Comparison of ENCODE assay signal across 22 mouse cellular contexts in the genomic region with DNA sequence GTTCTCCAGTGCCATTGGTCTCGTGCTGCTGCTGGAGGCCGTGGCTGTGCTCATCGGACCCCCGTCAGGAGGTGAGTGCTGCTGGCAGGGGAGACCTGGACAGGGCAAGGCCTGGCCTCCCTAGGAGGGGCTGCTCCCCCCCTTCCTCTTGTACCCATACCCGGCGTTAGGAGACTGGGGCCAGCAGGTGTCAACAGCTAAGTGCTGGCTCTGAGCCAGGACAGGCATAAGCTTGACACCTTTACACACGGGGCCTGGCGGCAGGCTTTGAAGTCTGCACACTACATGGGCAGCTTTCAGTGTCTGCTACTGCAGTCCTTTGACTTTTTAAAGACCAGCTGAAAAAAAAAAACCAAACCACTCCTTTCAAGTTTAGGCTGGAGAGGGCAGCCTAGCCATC. TPM values are rescaled to one million over a fixed set of nuclear protein-coding genes. Genes with fewer than 3 reads are reported as not detected.
A peak's percentile ranks its signal among the peaks of the same experiment; 100 is the strongest.
DNase-seq lines count a peak whose midpoint lies in the region; ATAC-seq lines count a peak whose summit lies in the region.
"Had no signal": no experiment of that assay in that cellular context is flagged by ENCODE, and none has a peak within 500 bp of the region (broad histone marks: within the 10 kb centered on the region; RNA-seq: fewer than 3 reads in every experiment).

No protein-coding gene starts in this region.

- intact Hi-C loops in heart, postnatal 25 days (cut with DNase I), result no loop called here

- WGBS in embryonic facial prominence, embryonic 13.5 days, result 80% methylated on average over 8 of the region's 8 CpGs
- 86% methylated on average over 8 of the region's 8 CpGs for WGBS in embryonic facial prominence, embryonic 10.5 days
- 43% methylated on average over 8 of the region's 8 CpGs for WGBS in heart, embryonic 15.5 days
- WGBS in limb, embryonic 13.5 days, result 54% methylated on average over 8 of the region's 8 CpGs
- 77% methylated on average over 8 of the region's 8 CpGs for whole genome bisulfite sequencing in limb, embryonic 10.5 days
- 71% methylated on average over 8 of the region's 8 CpGs for WGBS in embryonic facial prominence, embryonic 15.5 days

- no peaks in the 10 kb centered on the region for H3K9me3 ChIP-seq in embryonic facial prominence, embryonic 13.5 days
- H3K9me3 ChIP-seq in embryonic facial prominence, embryonic 10.5 days, result no peaks in the 10 kb centered on the region
- no peaks in the 10 kb centered on the region for H3K9me3 ChIP-seq in heart, embryonic 15.5 days (replicated peaks)
- H3K9me3 ChIP-seq in limb, embryonic 13.5 days, result no peaks in the 10 kb centered on the region
- H3K9me3 ChIP-seq in limb, embryonic 10.5 days (replicated peaks), result no peaks in the 10 kb centered on the region
- no peaks in the 10 kb centered on the region for H3K9me3 ChIP-seq in embryonic facial prominence, embryonic 15.5 days (replicated peaks)
- H3K9me3 ChIP-seq: forebrain, embryonic 10.5 days; G1E; heart, embryonic 10.5 days; liver, embryonic 15.5 days; midbrain, embryonic 10.5 days; neural tube, embryonic 15.5 days had no signal

- H3K27ac ChIP-seq in embryonic facial prominence, embryonic 13.5 days, result no peak overlapping the region
- no peak overlapping the region for H3K27ac ChIP-seq in embryonic facial prominence, embryonic 10.5 days (replicated peaks)
- H3K27ac ChIP-seq in heart, embryonic 15.5 days, result peak overlapping the region; percentile 51
- 0 out of 2 replicates have a peak overlapping the region, but pooled peaks have one; percentile 18 for H3K27ac ChIP-seq in limb, embryonic 13.5 days
- H3K27ac ChIP-seq in limb, embryonic 10.5 days, result no peak overlapping the region
- peak overlapping the region; percentile 14; the same call in 1 of the 2 replicates for H3K27ac ChIP-seq in embryonic facial prominence, embryonic 15.5 days (replicated peaks)
- H3K27ac ChIP-seq: forebrain, embryonic 10.5 days; midbrain, embryonic 10.5 days; neural tube, embryonic 15.5 days had no signal

- H3K4me1 ChIP-seq in embryonic facial prominence, embryonic 13.5 days, result peaks cover 16% of the 10 kb centered on the region
- H3K4me1 ChIP-seq in embryonic facial prominence, embryonic 10.5 days, result peaks cover 29% of the 10 kb centered on the region
- peaks cover 66% of the 10 kb centered on the region for H3K4me1 ChIP-seq in heart, embryonic 15.5 days (replicated peaks)
- H3K4me1 ChIP-seq in limb, embryonic 13.5 days, result peaks cover 21% of the 10 kb centered on the region
- peaks cover 20% of the 10 kb centered on the region for H3K4me1 ChIP-seq in limb, embryonic 10.5 days
- H3K4me1 ChIP-seq in embryonic facial prominence, embryonic 15.5 days, result peaks cover 17% of the 10 kb centered on the region

- H3K9ac ChIP-seq in embryonic facial prominence, embryonic 13.5 days, result 0 out of 2 replicates have a peak overlapping the region, but pooled peaks have one; percentile 6
- H3K9ac ChIP-seq in heart, embryonic 15.5 days, result no peak overlapping the region
- no peak overlapping the region for H3K9ac ChIP-seq in limb, embryonic 13.5 days
- H3K9ac ChIP-seq in embryonic facial prominence, embryonic 15.5 days, result no peak overlapping the region
- H3K9ac ChIP-seq: liver, embryonic 15.5 days; neural tube, embryonic 15.5 days had no signal

- H3K4me2 ChIP-seq in embryonic facial prominence, embryonic 13.5 days, result no peak overlapping the region
- no peak overlapping the region for H3K4me2 ChIP-seq in heart, embryonic 15.5 days
- no peak overlapping the region for H3K4me2 ChIP-seq in limb, embryonic 13.5 days (replicated peaks)
- H3K4me2 ChIP-seq in embryonic facial prominence, embryonic 15.5 days (replicated peaks), result no peak overlapping the region
- H3K4me2 ChIP-seq: liver, embryonic 15.5 days; neural tube, embryonic 15.5 days had no signal

- no peak for ATAC-seq in embryonic facial prominence, embryonic 13.5 days (ENCODE audit: insufficient number of reproducible peaks, insufficient read depth, low FRiP score, low TSS enrichment, low read depth)
- no peak for ATAC-seq in heart, embryonic 15.5 days (replicated peaks; ENCODE audit: insufficient number of reproducible peaks, insufficient read depth, low FRiP score, low read depth)
- ATAC-seq in limb, embryonic 13.5 days (ENCODE audit: low FRiP score, low read depth), result no peak
- ATAC-seq in embryonic facial prominence, embryonic 15.5 days (ENCODE audit: insufficient number of reproducible peaks, low FRiP score, low TSS enrichment, low read depth), result no peak
- ATAC-seq: forebrain, embryonic 16.5 days; inflammation-experienced regulatory T-cells, adult 6 months had no signal

- no peak overlapping the region for H3K4me3 ChIP-seq in embryonic facial prominence, embryonic 13.5 days
- H3K4me3 ChIP-seq in embryonic facial prominence, embryonic 10.5 days, result no peak overlapping the region
- H3K4me3 ChIP-seq in heart, embryonic 15.5 days, result no peak overlapping the region
- no peak overlapping the region for H3K4me3 ChIP-seq in limb, embryonic 13.5 days
- no peak overlapping the region for H3K4me3 ChIP-seq in limb, embryonic 10.5 days
- H3K4me3 ChIP-seq in embryonic facial prominence, embryonic 15.5 days (replicated peaks), result no peak overlapping the region
- H3K4me3 ChIP-seq: forebrain, embryonic 10.5 days; heart, embryonic 10.5 days; liver, embryonic 15.5 days; midbrain, embryonic 10.5 days; neural tube, embryonic 15.5 days had no signal

- H3K27me3 ChIP-seq in embryonic facial prominence, embryonic 13.5 days, result no peaks in the 10 kb centered on the region
- no peaks in the 10 kb centered on the region for H3K27me3 ChIP-seq in embryonic facial prominence, embryonic 10.5 days (replicated peaks; ENCODE audit: low read depth, poor library complexity, severe bottlenecking)
- no peaks in the 10 kb centered on the region for H3K27me3 ChIP-seq in heart, embryonic 15.5 days
- no peaks in the 10 kb centered on the region for H3K27me3 ChIP-seq in limb, embryonic 13.5 days
- H3K27me3 ChIP-seq in limb, embryonic 10.5 days (ENCODE audit: low read depth, poor library complexity, severe bottlenecking), result no peaks in the 10 kb centered on the region
- H3K27me3 ChIP-seq in embryonic facial prominence, embryonic 15.5 days, result no peaks in the 10 kb centered on the region
- H3K27me3 ChIP-seq: liver, embryonic 15.5 days; neural tube, embryonic 15.5 days had no signal

- H3K36me3 ChIP-seq in embryonic facial prominence, embryonic 13.5 days, result peaks cover 77% of the 10 kb centered on the region
- peaks cover 96% of the 10 kb centered on the region for H3K36me3 ChIP-seq in embryonic facial prominence, embryonic 10.5 days (replicated peaks)
- H3K36me3 ChIP-seq in heart, embryonic 15.5 days, result peaks cover 43% of the 10 kb centered on the region
- H3K36me3 ChIP-seq in limb, embryonic 13.5 days, result peaks cover 83% of the 10 kb centered on the region
- H3K36me3 ChIP-seq in limb, embryonic 10.5 days, result peaks cover 96% of the 10 kb centered on the region
- peaks cover 58% of the 10 kb centered on the region for H3K36me3 ChIP-seq in embryonic facial prominence, embryonic 15.5 days

- DNase-seq in embryonic facial prominence, embryonic 10.5 days (ENCODE audit: low spot score), result no peak
- DNase-seq in heart, postnatal 25 days (ENCODE audit: low spot score), result no peak
- DNase-seq in limb, embryonic 10.5 days (ENCODE audit: low spot score), result no peak
- no peak for DNase-seq in B cell, adult 2 months
- DNase-seq: adrenal gland, adult 8-10 months; cerebellum, adult 11-12 months; kidney, adult 8-10 months; kidney, postnatal 10 days; thymus, adult 2 months; thymus, postnatal 4 days had no signal

RNA-seq across cellular contexts. Expression of a gene that starts 8.8 kb away (rescaled TPM):
- 56.4 and 63.4 TPM in 2 replicates for polyA plus RNA-seq in embryonic facial prominence, embryonic 13.5 days (2015; fragmentation: Nextera tagmentation; extraction: Ambion mirVana)
- polyA plus RNA-seq in embryonic facial prominence, embryonic 10.5 days (2016; fragmentation: Nextera tagmentation; extraction: Ambion mirVana), result 131 and 182 TPM in 2 replicates
- polyA plus RNA-seq in heart, embryonic 15.5 days (2015; fragmentation: Nextera tagmentation; extraction: Ambion mirVana), result 158 and 159 TPM in 2 replicates
- total RNA-seq in heart, postnatal 25 days (2021), result 1 to 10 TPM in 1 of 2 experiments, under 1 TPM in 1; 0.87 to 2.1 TPM
- 84.1 and 94.1 TPM in 2 replicates for polyA plus RNA-seq in limb, embryonic 13.5 days (2015; fragmentation: Nextera tagmentation; extraction: Ambion mirVana)
- 119 and 165 TPM in 2 replicates for polyA plus RNA-seq in limb, embryonic 10.5 days (2016; fragmentation: Nextera tagmentation; extraction: Ambion mirVana)
- polyA plus RNA-seq in embryonic facial prominence, embryonic 15.5 days (2015; fragmentation: Nextera tagmentation; extraction: Ambion mirVana), result 67.2 and 72.2 TPM in 2 replicates

RNA-seq across cellular contexts. Expression of a gene that starts 24.4 kb away (rescaled TPM):
- 6.1 and 6.8 TPM in 2 replicates for polyA plus RNA-seq in embryonic facial prominence, embryonic 13.5 days (2015; fragmentation: Nextera tagmentation; extraction: Ambion mirVana)
- polyA plus RNA-seq in embryonic facial prominence, embryonic 10.5 days (2016; fragmentation: Nextera tagmentation; extraction: Ambion mirVana), result 6.5 and 6.8 TPM in 2 replicates
- polyA plus RNA-seq in heart, embryonic 15.5 days (2015; fragmentation: Nextera tagmentation; extraction: Ambion mirVana), result 3.5 and 4.5 TPM in 2 replicates
- 1 to 10 TPM; 1.2 to 1.3 TPM for total RNA-seq in heart, postnatal 25 days (2021)
- 6.4 TPM in 2 replicates for polyA plus RNA-seq in limb, embryonic 13.5 days (2015; fragmentation: Nextera tagmentation; extraction: Ambion mirVana)
- 7.0 and 7.2 TPM in 2 replicates for polyA plus RNA-seq in limb, embryonic 10.5 days (2016; fragmentation: Nextera tagmentation; extraction: Ambion mirVana)
- 6.2 and 7.4 TPM in 2 replicates for polyA plus RNA-seq in embryonic facial prominence, embryonic 15.5 days (2015; fragmentation: Nextera tagmentation; extraction: Ambion mirVana)

RNA-seq across cellular contexts. Expression of a gene that starts 34.1 kb away (rescaled TPM):
- 132 and 134 TPM in 2 replicates for polyA plus RNA-seq in embryonic facial prominence, embryonic 13.5 days (2015; fragmentation: Nextera tagmentation; extraction: Ambion mirVana)
- 129 and 133 TPM in 2 replicates for polyA plus RNA-seq in embryonic facial prominence, embryonic 10.5 days (2016; fragmentation: Nextera tagmentation; extraction: Ambion mirVana)
- polyA plus RNA-seq in heart, embryonic 15.5 days (2015; fragmentation: Nextera tagmentation; extraction: Ambion mirVana), result 59.5 and 79.0 TPM in 2 replicates
- total RNA-seq in heart, postnatal 25 days (2021), result 10 to 100 TPM; 50.7 to 56.5 TPM
- polyA plus RNA-seq in limb, embryonic 13.5 days (2015; fragmentation: Nextera tagmentation; extraction: Ambion mirVana), result 133 and 136 TPM in 2 replicates
- 126 and 136 TPM in 2 replicates for polyA plus RNA-seq in limb, embryonic 10.5 days (2016; fragmentation: Nextera tagmentation; extraction: Ambion mirVana)
- polyA plus RNA-seq in embryonic facial prominence, embryonic 15.5 days (2015; fragmentation: Nextera tagmentation; extraction: Ambion mirVana), result 123 and 125 TPM in 2 replicates

Comparison
In these comparisons a context has a peak if more than half of its experiments do, and no peak if none do; other contexts are left out.
1. H3K27ac ChIP-seq: peak in heart, embryonic 15.5 days (single experiment), limb, embryonic 13.5 days (single experiment) and embryonic facial prominence, embryonic 15.5 days (single experiment); none in embryonic facial prominence, embryonic 13.5 days (single experiment), embryonic facial prominence, embryonic 10.5 days (single experiment) and limb, embryonic 10.5 days (single experiment).